Mouse (Mus musculus) lung, adult 2 months (tissue): ENCODE measurements around the gene Prkar2b.

Experiments used
- CTCF ChIP-seq: fragments of 200-500 bp; IDR thresholded peaks from 2 replicates; pipeline ENCODE4 v1.5.1; 2011; ENCODE audit warnings: mild to moderate bottlenecking, low read length, control low read depth; ENCODE audit not compliant: insufficient read depth
- POLR2A ChIP-seq: fragments of 200-500 bp; IDR thresholded peaks from 2 replicates; pipeline ENCODE4 v1.6.1; 2011; ENCODE audit warnings: low read depth, mild to moderate bottlenecking, control low read depth, low read length, borderline replicate concordance; ENCODE audit errors: extremely low read depth

GRCm38 (mm10) chr12:32009267-32009984, 51.7 kb downstream of the Prkar2b start:
- TF ChIP-seq CTCF: no peak
- no peak for TF ChIP-seq POLR2A
